Mouse (Mus musculus): ENCODE results near the gene Pcna.
"Not testable (repeated sequence)": the region's sequence is repeated elsewhere in the genome, so short reads cannot be mapped to it uniquely, and the experiment has no call there.

The Pcna gene

DNA sequence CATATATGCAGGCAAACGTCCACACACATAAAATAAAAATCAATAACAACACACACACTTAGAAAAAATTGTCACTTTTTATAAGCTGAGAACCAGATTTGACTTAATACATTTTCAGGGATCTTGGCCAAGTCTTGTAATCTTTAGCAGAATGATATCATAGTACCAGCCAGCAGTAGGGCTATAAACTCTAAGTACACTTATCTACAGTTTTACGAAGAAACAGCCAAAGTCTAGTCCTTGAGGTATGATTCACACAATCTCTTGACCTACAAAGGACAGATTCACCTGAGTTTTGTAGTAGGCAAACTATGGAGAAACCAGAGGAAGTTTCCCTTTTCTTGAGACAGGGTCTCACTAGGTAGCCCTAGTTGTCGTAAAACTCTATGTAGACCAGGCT lies 13.7 kb downstream of the Pcna start:
- in situ Hi-C loops (cut with MboI; ENCODE audit: low sequenced_read_pairs): not testable (repeated sequence)

DNA sequence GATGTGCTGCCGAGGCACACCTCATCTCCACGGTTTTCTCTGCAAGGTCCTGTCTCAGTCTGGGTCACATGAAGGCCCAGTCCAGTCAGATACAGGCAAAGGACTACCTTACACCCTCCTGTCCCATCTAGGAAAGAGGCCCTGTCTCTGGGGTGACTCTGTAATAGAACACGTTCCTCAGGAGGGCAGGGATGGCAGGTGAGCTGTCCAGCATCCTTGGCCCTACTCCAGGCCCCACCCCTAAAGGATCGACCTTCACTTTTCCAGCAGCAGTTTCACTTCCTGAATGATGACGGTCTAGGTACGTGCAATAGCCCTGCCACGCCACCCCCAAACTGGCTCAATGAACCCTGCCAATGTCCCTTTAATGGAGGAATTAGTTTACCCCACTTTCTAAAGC lies 17.1 kb downstream of the Pcna start:
- in situ Hi-C loops (cut with MboI; ENCODE audit: low sequenced_read_pairs): no loop called here

DNA sequence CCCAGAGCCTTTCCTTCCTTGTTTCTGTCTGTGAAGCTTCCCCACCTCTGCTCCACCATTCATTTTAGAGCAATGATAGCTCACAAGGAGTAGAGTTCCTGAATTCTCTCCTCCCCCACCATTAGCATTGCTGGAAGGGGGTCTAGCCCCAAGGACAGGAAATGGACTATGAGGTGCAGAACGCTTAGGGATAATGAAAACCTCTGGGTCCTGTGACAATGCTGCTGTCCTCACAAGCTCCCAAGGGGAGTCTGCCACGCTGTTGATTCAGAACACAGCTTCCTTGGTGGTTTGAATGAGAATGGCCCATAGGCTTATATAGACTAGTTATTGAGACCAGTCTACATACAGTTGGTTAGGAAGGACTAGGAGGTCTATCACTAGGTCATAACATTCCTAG lies 17.8 kb downstream of the Pcna start:
- in situ Hi-C loops (cut with MboI; ENCODE audit: low sequenced_read_pairs): no loop called here

DNA sequence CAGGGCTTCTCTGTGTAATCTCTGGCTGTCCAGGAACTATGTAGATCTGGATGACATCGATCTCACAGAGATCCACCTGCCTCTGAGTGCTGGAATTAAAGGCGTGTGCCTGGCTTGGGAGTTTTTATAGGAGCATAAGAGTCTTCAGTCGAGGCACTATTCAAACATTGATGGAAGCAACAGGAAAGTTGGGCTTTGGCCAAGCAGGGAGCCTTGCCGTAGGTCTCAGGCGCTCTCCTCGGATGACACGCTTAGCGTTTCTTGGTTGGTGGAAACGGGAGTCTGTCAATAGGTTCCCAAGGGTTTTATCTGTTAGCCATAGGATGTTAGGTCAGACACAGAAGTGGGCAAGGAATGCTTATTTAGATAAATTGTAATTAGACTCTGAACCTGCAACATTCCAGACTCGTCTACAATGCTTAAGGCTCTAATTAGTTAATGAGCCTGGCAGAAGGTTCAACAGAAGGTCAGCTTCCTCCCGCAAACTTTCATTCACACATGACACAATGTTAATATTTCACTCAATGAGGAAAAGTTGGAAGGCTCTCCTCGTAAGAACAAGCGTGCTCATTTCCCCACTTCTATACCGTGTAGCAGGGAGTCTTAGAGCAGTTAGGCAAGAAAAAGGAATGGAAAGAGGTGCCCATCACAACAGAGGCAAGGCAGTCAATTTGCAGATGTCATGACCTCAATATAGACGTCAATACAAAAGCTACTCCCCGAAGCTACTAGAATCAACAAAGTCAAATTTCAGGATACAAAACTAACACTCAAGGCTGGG lies 18.9 kb downstream of the Pcna start:
- in situ Hi-C loops (cut with MboI; ENCODE audit: low sequenced_read_pairs): no loop called here

DNA sequence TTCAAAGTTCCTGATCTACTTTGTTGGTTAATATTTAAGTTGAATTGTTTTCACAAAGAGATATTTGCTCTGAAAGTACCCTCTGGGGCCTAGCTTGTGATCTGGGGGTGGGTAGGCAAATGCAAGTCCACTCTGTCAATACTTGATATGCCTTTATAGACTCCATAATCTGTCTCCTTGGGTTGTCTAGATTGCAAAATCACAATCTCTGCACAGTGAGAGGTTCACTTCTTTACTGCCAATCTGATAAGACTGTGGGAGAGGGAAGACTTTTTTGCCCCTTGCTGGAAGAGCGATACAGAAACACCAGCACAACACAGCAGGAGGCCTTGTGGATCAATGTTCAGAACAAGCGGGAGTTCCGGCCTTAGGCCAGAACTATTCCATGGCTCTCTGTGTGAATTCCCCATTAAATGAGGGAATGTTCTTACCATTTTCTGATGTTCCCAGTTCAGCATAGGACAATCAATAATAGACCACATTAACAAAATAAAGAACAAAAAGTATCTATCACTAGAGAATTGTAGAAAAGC lies 20.6 kb downstream of the Pcna start:
- in situ Hi-C loops (cut with MboI; ENCODE audit: low sequenced_read_pairs): no loop called here

DNA sequence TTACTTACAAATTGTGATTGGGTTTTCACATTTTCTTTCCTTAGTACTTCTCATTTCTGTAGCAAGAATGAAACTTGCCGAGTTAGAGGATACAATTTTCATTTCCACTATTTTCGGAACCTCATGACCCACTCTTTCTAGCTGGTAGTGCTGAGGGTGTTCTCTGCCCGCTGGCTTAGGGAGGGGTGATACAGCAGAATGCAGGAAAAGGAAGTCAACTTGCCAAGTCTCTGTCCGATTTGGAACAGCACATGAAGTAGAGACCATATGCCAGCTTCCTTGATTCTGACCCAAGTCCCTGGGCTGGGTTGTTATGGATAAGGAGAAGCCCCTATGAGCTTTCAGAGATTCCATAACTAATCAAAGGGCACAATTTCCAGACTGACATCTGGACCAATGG lies 28.8 kb downstream of the Pcna start:
- in situ Hi-C loops (cut with MboI; ENCODE audit: low sequenced_read_pairs): no loop called here

DNA sequence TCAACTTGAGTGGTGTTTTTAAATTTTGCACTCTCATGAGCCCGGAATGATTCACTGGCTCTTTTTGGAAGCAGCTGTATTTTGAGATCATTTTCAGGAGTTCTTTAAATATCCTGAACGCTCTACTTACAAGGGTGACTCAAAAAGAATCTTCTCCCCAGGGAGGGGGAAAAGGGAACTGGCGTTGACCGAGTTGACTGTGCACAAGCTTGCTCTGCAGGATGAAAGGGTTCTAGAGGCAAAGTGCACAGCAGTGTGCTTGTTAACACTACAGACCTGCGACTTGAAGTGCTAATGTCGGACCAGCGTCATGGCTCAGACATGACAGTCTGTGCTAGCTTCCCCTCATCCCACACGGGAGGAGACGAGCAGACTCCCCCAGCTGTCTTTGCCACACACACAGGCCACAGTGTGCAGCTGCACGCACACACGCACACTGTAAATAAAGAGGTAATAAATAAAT lies 31.5 kb downstream of the Pcna start:
- in situ Hi-C loops (cut with MboI; ENCODE audit: low sequenced_read_pairs): no loop called here

DNA sequence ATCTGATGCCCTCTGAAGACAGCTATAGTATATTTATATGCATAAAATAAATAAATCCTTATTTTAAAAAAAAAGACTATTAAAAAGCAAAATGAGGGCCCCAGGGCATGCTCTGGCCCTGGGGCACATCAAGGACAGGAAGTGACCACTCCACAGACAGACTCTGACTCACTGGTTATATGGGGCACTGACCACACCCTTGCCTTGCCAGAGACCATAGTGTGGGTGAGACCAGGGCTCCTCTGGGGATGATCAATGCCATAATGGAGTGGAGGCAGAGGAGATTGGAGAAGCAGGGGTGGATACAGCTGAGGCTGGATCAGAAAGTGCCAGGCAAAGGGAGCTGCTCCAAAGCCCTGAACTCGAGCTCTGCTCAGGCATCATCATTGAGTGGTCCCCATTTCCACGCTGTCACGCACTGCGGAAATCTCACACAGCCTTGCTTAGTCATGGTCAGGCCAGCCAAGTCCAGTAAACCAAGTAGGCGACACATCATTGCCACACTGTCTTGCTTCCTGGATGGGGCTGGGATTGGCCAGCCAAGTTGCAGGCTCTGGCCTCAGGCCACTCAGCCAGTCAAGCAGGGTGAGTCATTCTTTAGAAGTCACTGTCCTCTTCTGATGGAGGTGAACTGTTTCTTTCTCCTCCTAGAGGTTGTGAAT lies 41.0 kb downstream of the Pcna start:
- in situ Hi-C loops (cut with MboI; ENCODE audit: low sequenced_read_pairs): no loop called here

DNA sequence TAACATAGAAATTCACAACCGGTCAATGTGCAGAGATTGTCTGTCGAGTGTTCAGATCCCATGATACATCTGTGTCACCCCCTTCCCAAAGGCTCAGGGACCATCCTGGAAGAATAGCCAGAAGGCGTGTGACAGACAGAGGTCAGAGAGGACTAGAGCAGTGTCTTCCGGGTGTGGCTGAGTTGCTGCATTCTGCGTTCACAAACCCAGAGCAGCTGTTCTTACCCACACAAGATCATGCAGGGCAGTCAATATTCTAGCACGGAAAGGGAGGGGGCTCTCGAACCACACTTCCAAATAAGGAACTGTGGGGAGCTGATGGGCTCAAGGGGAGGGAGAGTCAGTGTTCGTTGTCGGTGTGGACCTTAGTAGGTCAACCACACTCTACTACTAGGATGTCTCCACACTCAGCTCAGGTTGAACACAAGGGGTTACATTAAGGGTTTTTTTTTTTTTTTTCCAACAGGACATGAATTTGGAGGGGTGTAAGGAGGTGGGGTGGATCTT lies 42.3 kb downstream of the Pcna start:
- in situ Hi-C loops (cut with MboI; ENCODE audit: low sequenced_read_pairs): no loop called here

DNA sequence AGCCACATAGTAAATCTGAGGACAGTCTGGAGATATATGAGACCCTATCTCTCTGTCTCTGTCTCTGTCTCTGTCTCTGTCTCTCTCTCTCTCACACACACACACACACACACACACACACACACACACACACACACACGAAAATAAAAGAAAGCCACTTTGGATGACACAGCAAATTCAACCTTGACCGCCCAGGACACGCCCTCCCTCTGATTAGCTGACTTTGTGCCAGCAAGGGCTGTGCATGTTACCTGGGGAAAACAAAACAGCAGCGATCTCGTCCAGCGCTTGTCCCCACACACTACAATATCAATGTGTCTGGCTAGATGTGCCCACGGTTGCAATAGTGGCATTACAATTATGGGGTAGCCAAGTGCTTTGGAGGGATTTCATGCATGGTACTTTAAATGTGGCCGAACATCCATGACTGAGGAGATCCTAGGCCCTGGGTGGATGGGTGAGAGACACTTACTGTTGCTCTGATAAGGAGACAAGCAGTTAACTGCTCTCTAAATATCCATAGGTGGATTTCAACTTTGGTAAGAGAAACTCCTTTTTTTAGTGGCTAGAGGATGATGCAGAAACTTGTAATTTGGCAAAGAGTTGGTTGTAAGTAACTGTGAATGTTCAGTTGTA lies 44.8 kb downstream of the Pcna start:
- in situ Hi-C loops (cut with MboI; ENCODE audit: low sequenced_read_pairs): no loop called here

DNA sequence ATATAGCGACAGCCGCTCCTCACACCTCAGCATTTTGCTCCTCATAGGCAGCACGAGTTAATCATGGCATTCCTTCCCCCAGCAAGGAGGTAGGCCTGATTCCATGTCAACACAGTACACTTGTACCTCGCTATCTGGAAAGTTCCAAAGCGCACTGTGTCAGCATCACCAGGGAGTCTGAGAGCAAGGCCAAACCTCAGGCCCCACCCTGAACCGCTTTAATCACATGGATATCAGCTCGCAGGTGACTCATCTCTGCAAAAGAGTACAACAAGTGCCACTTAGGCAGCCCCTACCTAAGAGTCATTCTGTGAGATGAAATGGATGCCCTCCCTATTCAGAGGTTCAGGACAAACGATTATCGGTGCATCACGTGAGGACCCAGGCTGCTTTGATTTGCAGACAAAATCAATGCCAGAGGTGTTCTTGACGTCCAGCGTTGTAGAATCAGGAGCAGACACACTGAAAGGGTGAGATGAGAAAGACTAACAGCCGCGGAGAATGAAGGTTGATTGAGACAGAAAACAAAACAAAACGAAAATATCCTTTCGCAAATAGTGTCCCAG lies 46.7 kb downstream of the Pcna start:
- in situ Hi-C loops (cut with MboI; ENCODE audit: low sequenced_read_pairs): no loop called here

DNA sequence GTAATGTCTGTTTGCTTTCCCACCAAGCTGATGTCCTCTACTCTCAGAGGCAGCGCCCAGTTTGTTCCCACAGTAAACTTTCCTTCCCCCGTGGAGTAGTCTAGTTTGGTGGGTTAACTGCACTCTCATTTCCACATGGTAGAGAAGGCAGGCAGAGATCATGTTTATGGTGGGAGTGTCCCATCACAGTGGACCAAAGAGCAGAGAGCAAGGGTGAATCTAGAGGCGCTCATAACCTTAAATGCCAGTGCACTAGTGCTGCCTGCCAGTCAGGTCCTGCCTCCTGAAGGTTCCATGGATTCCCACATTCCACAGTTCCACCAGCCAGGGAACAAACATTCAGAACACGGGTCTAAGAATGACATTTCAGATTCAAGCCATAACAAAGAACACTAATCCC lies 47.6 kb downstream of the Pcna start:
- in situ Hi-C loops (cut with MboI; ENCODE audit: low sequenced_read_pairs): no loop called here

DNA sequence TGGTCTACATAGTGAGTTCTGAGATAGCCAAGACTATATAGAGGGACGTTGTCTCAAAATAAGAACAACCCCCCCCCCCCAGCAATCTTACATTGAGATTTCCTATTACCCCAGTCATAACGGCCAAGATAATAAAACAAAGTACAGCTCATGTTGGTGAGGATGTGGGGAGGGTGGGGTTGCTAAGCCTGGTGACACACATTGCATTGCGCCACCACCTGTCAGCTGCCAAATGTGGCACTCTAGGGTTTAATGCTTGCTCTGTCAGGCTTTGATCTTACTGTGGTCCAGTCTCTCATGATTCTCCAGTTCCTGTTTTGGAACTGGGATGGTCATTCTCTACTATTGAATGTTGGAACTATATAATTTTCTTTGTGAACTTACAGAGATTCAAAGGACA lies 49.3 kb downstream of the Pcna start:
- in situ Hi-C loops (cut with MboI; ENCODE audit: low sequenced_read_pairs): no loop called here

DNA sequence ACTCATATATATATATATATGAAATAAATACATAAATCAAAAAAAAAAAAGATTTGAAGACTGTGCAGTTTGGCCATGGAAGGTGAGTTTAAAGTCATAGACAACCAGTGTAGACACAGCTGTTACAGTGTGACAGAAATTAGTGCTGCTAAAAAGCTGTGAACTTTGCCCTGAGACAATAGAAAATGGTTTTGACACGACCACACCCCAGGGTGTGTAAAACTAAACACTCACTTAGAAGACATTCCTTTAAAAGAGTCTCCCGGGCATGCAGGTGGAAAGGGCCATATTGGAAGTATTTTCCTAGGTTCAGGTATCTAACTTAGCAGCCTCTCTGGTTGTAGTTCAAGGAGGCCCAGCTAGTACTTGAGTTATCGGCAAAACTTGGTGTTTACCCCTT lies 49.9 kb downstream of the Pcna start:
- in situ Hi-C loops (cut with MboI; ENCODE audit: low sequenced_read_pairs): no loop called here

Data from CH12F3 (cell line).